ENCODE assay signal across 10 mouse cellular contexts in the genomic region with DNA sequence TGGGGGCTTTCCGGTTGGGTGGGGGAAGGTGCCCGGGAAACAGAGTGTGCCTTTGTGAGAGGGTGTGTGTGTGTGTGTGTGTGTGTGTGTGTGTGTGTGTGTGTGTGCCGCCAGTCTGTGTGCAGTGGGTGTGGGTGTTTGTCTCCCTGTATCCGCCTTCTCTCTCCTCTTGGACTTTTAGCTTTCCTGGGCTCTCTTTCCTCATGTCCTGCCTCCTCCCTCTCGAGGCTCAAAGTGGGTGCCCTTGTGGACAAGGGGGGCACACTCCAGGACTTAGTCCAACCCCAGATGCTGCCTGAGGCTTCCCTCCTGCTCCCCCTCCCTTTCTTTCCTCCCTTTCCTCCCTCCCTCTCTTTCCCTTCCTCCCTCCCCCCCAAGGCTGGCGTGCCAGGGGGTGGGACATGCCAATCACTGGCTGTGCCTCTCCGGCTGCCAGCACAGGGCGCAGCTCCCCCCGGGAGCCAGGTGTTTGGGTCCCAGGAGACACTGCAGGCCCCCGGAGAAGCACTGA. TPM values are rescaled to one million over a fixed set of nuclear protein-coding genes. Genes with fewer than 3 reads are reported as not detected.
DNase-seq lines count a peak whose midpoint lies in the region; ATAC-seq lines count a peak whose summit lies in the region.
"Had no signal": no experiment of that assay in that cellular context is flagged by ENCODE, and none has a peak within 500 bp of the region (broad histone marks: within the 10 kb centered on the region; RNA-seq: fewer than 3 reads in every experiment).

No protein-coding gene starts in this region.

- H3K4me3 ChIP-seq in forebrain, embryonic 16.5 days (replicated peaks; ENCODE audit: low read length) = peak overlapping the region; percentile 41

- WGBS in forebrain, embryonic 16.5 days = 24% methylated on average over 10 of the region's 10 CpGs

- intact Hi-C loops in heart, postnatal 10 days (cut with DNase I) = loop anchor here (2.0 to 5.0 kb wide), 2 partner anchors 19 to 87 kb away; no protein-coding TSS in a partner anchor

- H3K4me2 ChIP-seq in forebrain, embryonic 16.5 days (ENCODE audit: low read length) = peak overlapping the region; percentile 45

- H3K4me1 ChIP-seq in forebrain, embryonic 16.5 days (replicated peaks; ENCODE audit: control insufficient read depth, insufficient read depth, low read length) = peaks cover 20% of the 10 kb centered on the region

- DNase-seq in left cerebral cortex, adult 18-20 months (ENCODE audit: low spot score in 2 of 2) = peak; percentile 75 to 82
- DNase-seq in left cerebral cortex, adult 11 months (ENCODE audit: low spot score) = no peak
- peak; percentile 80 to 84 for DNase-seq in layer of hippocampus, postnatal 14 days (ENCODE audit: low spot score in 2 of 2)
- DNase-seq in right cerebral cortex, postnatal 14 days = peak; percentile 70
- DNase-seq in gastrocnemius, postnatal 25 days = no peak
- no peak for DNase-seq in heart, postnatal 10 days
- DNase-seq: cerebellum, postnatal 25 days had no signal

- no peaks in the 10 kb centered on the region for H3K27me3 ChIP-seq in forebrain, embryonic 16.5 days (replicated peaks; ENCODE audit: control insufficient read depth, insufficient read depth, low read length)

- H3K9me3 ChIP-seq in forebrain, embryonic 16.5 days (ENCODE audit: control insufficient read depth, low read length) = no peaks in the 10 kb centered on the region

- no peaks in the 10 kb centered on the region for H3K36me3 ChIP-seq in forebrain, embryonic 16.5 days (ENCODE audit: control insufficient read depth, insufficient read depth)

- H3K27ac ChIP-seq in forebrain, embryonic 16.5 days (ENCODE audit: low read length) = peak overlapping the region; percentile 42

- ATAC-seq in forebrain, embryonic 16.5 days = peak; percentile 53
- ATAC-seq in megakaryocyte-erythroid progenitor cell, adult 5-6 weeks (replicated peaks; ENCODE audit: low FRiP score, low TSS enrichment, poor library complexity, severe bottlenecking) = no peak

- peak overlapping the region; percentile 56 for H3K9ac ChIP-seq in forebrain, embryonic 16.5 days (replicated peaks; ENCODE audit: low read depth, low read length)

RNA-seq across cellular contexts. Expression of a gene that starts 0.4 kb away (rescaled TPM):
- total RNA-seq in left cerebral cortex, adult 18-20 months (2021) = 100 to 1,000 TPM; 141 to 144 TPM
- 6.9 and 8.2 TPM in 2 replicates for polyA plus RNA-seq in forebrain, embryonic 16.5 days (2015; fragmentation: Nextera tagmentation; extraction: Ambion mirVana)
- 100 to 1,000 TPM; 162 to 166 TPM for total RNA-seq in layer of hippocampus, postnatal 14 days (2021)
- not detected in 2 replicates for total RNA-seq in megakaryocyte-erythroid progenitor cell, adult 5-6 weeks (2014; fragmentation: Nextera tagmentation)
- total RNA-seq in megakaryocyte-erythroid progenitor cell, adult 5-6 weeks (2017) = not detected in 2 replicates
- total RNA-seq in gastrocnemius, postnatal 25 days (2021) = not detected
- total RNA-seq in heart, postnatal 10 days (2021) = not detected

RNA-seq across cellular contexts. Expression of a gene that starts 46.1 kb away (rescaled TPM):
- 1 to 10 TPM; 9.1 to 9.4 TPM for total RNA-seq in left cerebral cortex, adult 18-20 months (2021)
- 9.4 and 14.0 TPM in 2 replicates for polyA plus RNA-seq in forebrain, embryonic 16.5 days (2015; fragmentation: Nextera tagmentation; extraction: Ambion mirVana)
- total RNA-seq in layer of hippocampus, postnatal 14 days (2021) = 1 to 10 TPM; 1.6 to 3.3 TPM
- total RNA-seq in megakaryocyte-erythroid progenitor cell, adult 5-6 weeks (2014; fragmentation: Nextera tagmentation) = not detected in 2 replicates
- not detected in 2 replicates for total RNA-seq in megakaryocyte-erythroid progenitor cell, adult 5-6 weeks (2017)
- total RNA-seq in gastrocnemius, postnatal 25 days (2021) = not detected
- total RNA-seq in heart, postnatal 10 days (2021) = not detected
- polyA plus RNA-seq: intestine, embryonic 14.5 days had no signal

RNA-seq across cellular contexts. Expression of a gene that starts 59.2 kb away (rescaled TPM):
- total RNA-seq in left cerebral cortex, adult 18-20 months (2021) = 100 to 1,000 TPM; 148 to 152 TPM
- 186 TPM in 2 replicates for polyA plus RNA-seq in forebrain, embryonic 16.5 days (2015; fragmentation: Nextera tagmentation; extraction: Ambion mirVana)
- 100 to 1,000 TPM; 188 to 200 TPM for total RNA-seq in layer of hippocampus, postnatal 14 days (2021)
- total RNA-seq in megakaryocyte-erythroid progenitor cell, adult 5-6 weeks (2014; fragmentation: Nextera tagmentation) = 67.5 and 74.7 TPM in 2 replicates
- total RNA-seq in megakaryocyte-erythroid progenitor cell, adult 5-6 weeks (2017) = 70.1 and 93.9 TPM in 2 replicates
- total RNA-seq in gastrocnemius, postnatal 25 days (2021) = 10 to 100 TPM; 26.7 to 34.6 TPM
- 10 to 100 TPM; 36.6 to 56.3 TPM for total RNA-seq in heart, postnatal 10 days (2021)

Comparison
In these comparisons a context has a peak if more than half of its experiments do, and no peak if none do; other contexts are left out.
1. DNase-seq: peak in left cerebral cortex, adult 18-20 months (2 of 2), layer of hippocampus, postnatal 14 days (2 of 2) and right cerebral cortex, postnatal 14 days (single experiment); none in left cerebral cortex, adult 11 months (single experiment), gastrocnemius, postnatal 25 days (single experiment) and heart, postnatal 10 days (0 of 2).
2. RNA of a gene that starts 0.4 kb away (total RNA-seq): 162 to 166 TPM in layer of hippocampus, postnatal 14 days and 141 to 144 TPM in left cerebral cortex, adult 18-20 months; not detected in heart, postnatal 10 days, not detected in megakaryocyte-erythroid progenitor cell, adult 5-6 weeks and not detected in gastrocnemius, postnatal 25 days; every median in the first group is over 100 times any median in the second.